In the genomic region with DNA sequence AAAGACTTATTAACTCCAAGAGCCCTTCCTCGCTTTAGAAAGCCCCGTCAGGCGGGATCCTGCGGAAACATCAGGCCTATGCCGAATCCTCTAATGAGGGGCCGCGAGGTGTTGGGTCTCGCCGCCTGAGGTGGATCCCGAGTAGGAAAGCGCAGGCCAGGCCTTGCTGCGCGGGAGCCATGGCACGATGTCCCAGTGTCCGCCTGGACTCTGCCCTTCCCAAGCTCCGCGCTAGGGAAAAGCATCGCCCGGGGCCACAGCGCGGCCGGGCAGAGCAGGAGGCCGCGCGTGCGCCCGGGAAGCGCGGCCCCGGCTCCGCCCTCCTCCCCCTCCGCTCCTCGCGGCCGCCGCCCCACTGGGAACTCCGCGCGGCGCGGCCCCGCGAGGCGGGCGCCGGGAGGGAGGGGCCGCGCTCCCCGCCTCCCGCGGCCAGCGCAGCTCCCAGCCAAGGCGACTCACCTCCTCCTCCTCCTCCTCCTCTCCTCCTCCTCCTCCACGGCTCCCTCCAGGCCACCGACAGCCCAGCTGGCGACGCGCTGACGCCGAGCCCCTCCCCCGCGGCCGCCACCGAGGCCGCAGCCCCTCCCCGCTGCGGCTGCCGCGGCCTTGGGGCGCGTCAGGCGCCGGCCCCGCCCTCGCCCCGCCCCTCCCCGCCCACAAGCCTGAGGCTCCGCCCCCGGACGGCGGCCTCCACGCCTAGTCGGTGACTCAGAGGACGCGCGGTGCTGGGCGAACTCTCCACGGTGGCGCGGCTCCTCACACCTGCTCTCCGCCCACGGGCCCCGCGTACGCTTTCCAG, we compare ENCODE assay signal across 8 mouse cellular contexts. TPM values are rescaled to one million over a fixed set of nuclear protein-coding genes. Genes with fewer than 3 reads are reported as not detected.
DNase-seq lines count a peak whose midpoint lies in the region; ATAC-seq lines count a peak whose summit lies in the region.

No protein-coding gene starts in this region.

- peak overlapping the region; percentile 71 for H3K4me3 ChIP-seq in hindbrain, embryonic 13.5 days

- under 1% methylated on average over 37 of the region's 95 CpGs for WGBS in hindbrain, embryonic 13.5 days

- no peaks in the 10 kb centered on the region for H3K36me3 ChIP-seq in hindbrain, embryonic 13.5 days

- H3K27ac ChIP-seq in hindbrain, embryonic 13.5 days: peak overlapping the region; percentile 95

- H3K9me3 ChIP-seq in hindbrain, embryonic 13.5 days: no peaks in the 10 kb centered on the region

- peaks cover 8% of the 10 kb centered on the region for H3K4me1 ChIP-seq in hindbrain, embryonic 13.5 days (replicated peaks)

- peak; percentile 73 for DNase-seq in R1 (ENCODE audit: low read depth, low spot score)
- peak; percentile 92 to 93 for DNase-seq in cerebellum, postnatal 14 days
- peak; percentile 81 for DNase-seq in frontal cortex, postnatal 14 days (ENCODE audit: low spot score in 2 of 2)
- peak; percentile 85 to 90 for DNase-seq in layer of hippocampus, postnatal 14 days (ENCODE audit: low spot score in 2 of 2)
- peak; percentile 88 for DNase-seq in lung, postnatal 14 days
- peak; percentile 94 for DNase-seq in ovary, postnatal 36 days (ENCODE audit: low spot score)
- peak; percentile 91 for DNase-seq in thymus, postnatal 14 days

- H3K9ac ChIP-seq in hindbrain, embryonic 13.5 days: peak overlapping the region; percentile 86

- H3K4me2 ChIP-seq in hindbrain, embryonic 13.5 days: peak overlapping the region; percentile 67

- peak; percentile 98 for ATAC-seq in hindbrain, embryonic 13.5 days (ENCODE audit: low FRiP score)

- H3K27me3 ChIP-seq in hindbrain, embryonic 13.5 days: 0 out of 2 replicates have a peak, but pooled peaks cover 2% of the 10 kb centered on the region

RNA-seq across cellular contexts. Expression of gene Gtdc1, which starts 0.6 kb away (rescaled TPM):
- 19.9 and 21.0 TPM in 2 replicates for polyA plus RNA-seq in hindbrain, embryonic 13.5 days (2015; fragmentation: Nextera tagmentation; extraction: Ambion mirVana)
- 10 to 100 TPM; 64.7 to 66.4 TPM for total RNA-seq in layer of hippocampus, postnatal 14 days (2021)

Comparison
In these comparisons a context has a peak if more than half of its experiments do, and no peak if none do; other contexts are left out.
1. Peak in every context shown above with its lines: DNase-seq, ATAC-seq, H3K4me3 ChIP-seq and H3K27ac ChIP-seq.